Mouse (Mus musculus) midbrain, embryonic 12.5 days (tissue): ENCODE data around the gene Cybc1. TPM values are rescaled to one million over a fixed set of nuclear protein-coding genes. Genes with fewer than 3 reads are reported as not detected.

Source experiments
- polyA plus RNA-seq: library from polyadenylated mRNA; unstranded; fragments of >200 nt; fragmentation: Nextera tagmentation; extraction: Ambion mirVana; gene quantifications from 2 replicates; pipeline ENCODE4 v1.2.1, GENCODE M21; 2016

Cybc1 gene
- polyA plus RNA-seq, 1 experiment from 2014 or later: 41.1 TPM

Other genes starting within 250 kb of the Cybc1 start
- gene Csnk1d, start 238.0 kb downstream of the Cybc1 start, polyA plus RNA-seq: 167 and 170 TPM in 2 replicates
- gene Cd7, start 189.9 kb downstream of the Cybc1 start, polyA plus RNA-seq: not detected in 2 replicates
- not detected in 2 replicates for gene Sectm1b, start 165.8 kb downstream of the Cybc1 start, polyA plus RNA-seq
- not detected in 2 replicates for gene Sectm1a, start 148.1 kb downstream of the Cybc1 start, polyA plus RNA-seq
- gene Tex19.2, start 110.6 kb downstream of the Cybc1 start, polyA plus RNA-seq: not detected in 2 replicates
- not detected in 2 replicates for gene Tex19.1, start 83.2 kb downstream of the Cybc1 start, polyA plus RNA-seq
- gene Uts2r, start 69.1 kb downstream of the Cybc1 start, polyA plus RNA-seq: 0.10 TPM in 1 of 2 replicates, not detected in the other
- 11.6 and 11.9 TPM in 2 replicates for gene Hexdc, start 24.9 kb downstream of the Cybc1 start, polyA plus RNA-seq
- gene Ogfod3, start 24.6 kb downstream of the Cybc1 start, polyA plus RNA-seq: 17.3 and 18.5 TPM in 2 replicates
- gene Narf, start 7.9 kb upstream of the Cybc1 start, polyA plus RNA-seq: 78.7 and 84.5 TPM in 2 replicates
- 11.2 and 11.7 TPM in 2 replicates for gene Foxk2, start 30.7 kb upstream of the Cybc1 start, polyA plus RNA-seq
- gene Wdr45b, start 125.1 kb upstream of the Cybc1 start, polyA plus RNA-seq: 81.2 and 81.8 TPM in 2 replicates
- 3.1 and 4.2 TPM in 2 replicates for gene Rab40b, start 158.9 kb upstream of the Cybc1 start, polyA plus RNA-seq
- 9.2 and 10.7 TPM in 2 replicates for gene Fn3krp, start 192.1 kb upstream of the Cybc1 start, polyA plus RNA-seq
- 2.3 and 3.4 TPM in 2 replicates for gene Fn3k, start 205.6 kb upstream of the Cybc1 start, polyA plus RNA-seq
- gene Tbcd, start 222.6 kb upstream of the Cybc1 start, polyA plus RNA-seq: 57.9 and 58.4 TPM in 2 replicates